Mouse (Mus musculus): ENCODE results near the gene Cdkal1. TPM values are rescaled to one million over a fixed set of nuclear protein-coding genes. Genes with fewer than 3 reads are reported as not detected.
A peak's percentile ranks its signal among the peaks of the same experiment; 100 is the strongest.

The Cdkal1 gene
- polyA plus RNA-seq, 1 experiment from 2014 or later = 15.1 TPM

- ChIA-PET POLR2A (interaction anchor here (0.7 kb wide), 1 partner anchor 882 kb away, joined by 7 read pairs; no protein-coding TSS in a partner anchor), CTCF (interaction anchor here (0.7 kb wide), 1 partner anchor 12 kb away, joined by 3 read pairs; no protein-coding TSS in a partner anchor)
- TF ChIP-seq CTCF (IDR thresholded peaks at IDR 0.05) = no peak
- in situ Hi-C loops (cut with MboI; ENCODE audit: low pct_unique_long_range_greater_than_20kb) = no loop called here
- DNase-seq (ENCODE audit: low read depth, low spot score) (no peak), ATAC-seq (no peak)
- H3K27me3 ChIP-seq = no peaks in the 10 kb centered on the region
Measured at GRCm38 (mm10) chr13:29234442-29234841, 621.0 kb downstream of the Cdkal1 start.

- CTCF ChIA-PET = interaction anchor here (0.7 kb wide), 1 partner anchor 13 kb away, joined by 3 read pairs; no protein-coding TSS in a partner anchor
- H3K27me3 ChIP-seq = no peaks in the 10 kb centered on the region
- POLR2A ChIA-PET = interaction anchor here (0.7 kb wide), 2 partner anchors 208 to 882 kb away, joined by 7 read pairs; no protein-coding TSS in a partner anchor
- TF ChIP-seq CTCF (IDR thresholded peaks at IDR 0.05) = no peak
- DNase-seq (ENCODE audit: low read depth, low spot score) (no peak), ATAC-seq (no peak)
- in situ Hi-C loops (cut with MboI; ENCODE audit: low pct_unique_long_range_greater_than_20kb) = no loop called here
Measured at GRCm38 (mm10) chr13:29233970-29234369, 621.5 kb downstream of the Cdkal1 start.

- ChIA-PET CTCF (no interaction called here), POLR2A (no interaction called here)
- DNase-seq (ENCODE audit: low read depth, low spot score) (no peak), ATAC-seq (no peak)
- no peak for TF ChIP-seq CTCF (IDR thresholded peaks at IDR 0.05)
- in situ Hi-C loops (cut with MboI; ENCODE audit: low pct_unique_long_range_greater_than_20kb) = no loop called here
- no peaks in the 10 kb centered on the region for H3K27me3 ChIP-seq
Measured at GRCm38 (mm10) chr13:29232681-29233080, 622.8 kb downstream of the Cdkal1 start.

GRCm38 (mm10) chr13:29224815-29225214 is 630.7 kb downstream of the Cdkal1 start:
- ChIA-PET POLR2A (no interaction called here), CTCF (interaction anchor here (1.6 kb wide), 1 partner anchor 14 kb away, joined by 3 read pairs; no protein-coding TSS in a partner anchor)
- no peak for TF ChIP-seq CTCF (IDR thresholded peaks at IDR 0.05)
- DNase-seq (ENCODE audit: low read depth, low spot score) (no peak), ATAC-seq (no peak)
- in situ Hi-C loops (cut with MboI; ENCODE audit: low pct_unique_long_range_greater_than_20kb) = no loop called here
- no peaks in the 10 kb centered on the region for H3K27me3 ChIP-seq

GRCm38 (mm10) chr13:29222261-29222838 is 633.1 kb downstream of the Cdkal1 start:
- CTCF ChIA-PET = no interaction called here
- no peak for TF ChIP-seq CTCF (IDR thresholded peaks at IDR 0.05)
- in situ Hi-C loops (cut with MboI; ENCODE audit: low pct_unique_long_range_greater_than_20kb) = no loop called here
- POLR2A ChIA-PET = no interaction called here
- H3K27me3 ChIP-seq = no peaks in the 10 kb centered on the region
- no peak for ATAC-seq
- no peak for DNase-seq (ENCODE audit: low read depth, low spot score)

GRCm38 (mm10) chr13:29221646-29222045 is 633.8 kb downstream of the Cdkal1 start:
- in situ Hi-C loops (cut with MboI; ENCODE audit: low pct_unique_long_range_greater_than_20kb) = no loop called here
- no peak for TF ChIP-seq CTCF (IDR thresholded peaks at IDR 0.05)
- ATAC-seq = no peak

GRCm38 (mm10) chr13:29218594-29219230 is 636.8 kb downstream of the Cdkal1 start:
- in situ Hi-C loops (cut with MboI; ENCODE audit: low pct_unique_long_range_greater_than_20kb) = no loop called here
- CTCF ChIA-PET = interaction anchor here (1.6 kb wide), 1 partner anchor 11 kb away, joined by 6 read pairs; no protein-coding TSS in a partner anchor
- POLR2A ChIA-PET = no interaction called here
- no peak for ATAC-seq
- no peaks in the 10 kb centered on the region for H3K27me3 ChIP-seq
- TF ChIP-seq CTCF (IDR thresholded peaks at IDR 0.05) = no peak
- DNase-seq (ENCODE audit: low read depth, low spot score) = peak; percentile 49

More at GRCm38 (mm10) chr13:29221646-29222045, 633.8 kb downstream of the Cdkal1 start:
- no peaks in the 10 kb centered on the region for H3K27me3 ChIP-seq
- ChIA-PET CTCF (no interaction called here), POLR2A (no interaction called here)
- no peak for DNase-seq (ENCODE audit: low read depth, low spot score)

- DNase-seq (ENCODE audit: low read depth, low spot score) = no peak
- TF ChIP-seq CTCF (IDR thresholded peaks at IDR 0.05) = no peak
- no peak for ATAC-seq
- POLR2A ChIA-PET = interaction anchor here (0.7 kb wide), 1 partner anchor 613 kb away, joined by 3 read pairs; no protein-coding TSS in a partner anchor
- CTCF ChIA-PET = interaction anchor here (1.0 kb wide), 1 partner anchor 14 kb away, joined by 3 read pairs; no protein-coding TSS in a partner anchor
- no peaks in the 10 kb centered on the region for H3K27me3 ChIP-seq
- in situ Hi-C loops (cut with MboI; ENCODE audit: low pct_unique_long_range_greater_than_20kb) = no loop called here
Measured at GRCm38 (mm10) chr13:29210159-29211021, 645.1 kb downstream of the Cdkal1 start.

- no peak for DNase-seq (ENCODE audit: low read depth, low spot score)
- POLR2A ChIA-PET = interaction anchor here (0.6 kb wide), 1 partner anchor 12 kb away, joined by 3 read pairs; no protein-coding TSS in a partner anchor
- in situ Hi-C loops (cut with MboI; ENCODE audit: low pct_unique_long_range_greater_than_20kb) = no loop called here
- CTCF ChIA-PET = no interaction called here
- H3K27me3 ChIP-seq = no peaks in the 10 kb centered on the region
- no peak for TF ChIP-seq CTCF (IDR thresholded peaks at IDR 0.05)
- no peak for ATAC-seq
Measured at GRCm38 (mm10) chr13:29208749-29209148, 646.7 kb downstream of the Cdkal1 start.

- in situ Hi-C loops (cut with MboI; ENCODE audit: low pct_unique_long_range_greater_than_20kb) = no loop called here
- H3K27me3 ChIP-seq = no peaks in the 10 kb centered on the region
- POLR2A ChIA-PET = no interaction called here
Measured at GRCm38 (mm10) chr13:29203856-29204255, 651.6 kb downstream of the Cdkal1 start.

More at GRCm38 (mm10) chr13:29203856-29204255, 651.6 kb downstream of the Cdkal1 start:
- DNase-seq (ENCODE audit: low read depth, low spot score) (no peak), ATAC-seq (no peak)
- CTCF ChIA-PET = no interaction called here
- TF ChIP-seq CTCF (IDR thresholded peaks at IDR 0.05) = no peak
